Mouse (Mus musculus): Measurements from ENCODE around the gene Gm21731. TPM values are rescaled to one million over a fixed set of nuclear protein-coding genes. Genes with fewer than 3 reads are reported as not detected.

Gm21731 gene
- polyA plus RNA-seq (2015; fragmentation: Illumina TruSeq; extraction: RNeasy Lipid Tissue Mini Kit (QIAGEN cat#74804); ENCODE audit: insufficient read depth, low replicate concordance), result not detected

GRCm38 (mm10) chr13:120238811-120239210 is at the start of gene Gm21731:
Gene Gm21731, plus strand, starts transcription at chr13:120239111.

GRCm38 (mm10) chr13:120215847-120216246 is 23.1 kb upstream of the Gm21731 start, which contains the start of gene Gm21762:
Gene Gm21762, minus strand, starts transcription at chr13:120215947.

GRCm38 (mm10) chr13:120262870-120263269 is 24.0 kb downstream of the Gm21731 start, which contains the start of gene AF067061:
Gene AF067061, plus strand, starts transcription at chr13:120263114.

Other genes with a start within 250 kb of the Gm21731 start
- not detected for gene Gm36079, start 212.1 kb upstream of the Gm21731 start, polyA plus RNA-seq (2015; fragmentation: Illumina TruSeq; extraction: RNeasy Lipid Tissue Mini Kit (QIAGEN cat#74804); ENCODE audit: insufficient read depth, low replicate concordance)
- 16.9 TPM for gene Gm21188, start 186.9 kb upstream of the Gm21731 start, polyA plus RNA-seq (2015; fragmentation: Illumina TruSeq; extraction: RNeasy Lipid Tissue Mini Kit (QIAGEN cat#74804); ENCODE audit: insufficient read depth, low replicate concordance)
- not detected for gene Gm20767, start 98.9 kb upstream of the Gm21731 start, polyA plus RNA-seq (2015; fragmentation: Illumina TruSeq; extraction: RNeasy Lipid Tissue Mini Kit (QIAGEN cat#74804); ENCODE audit: insufficient read depth, low replicate concordance)
- gene Gm21818, start 66.7 kb upstream of the Gm21731 start, polyA plus RNA-seq (2015; fragmentation: Illumina TruSeq; extraction: RNeasy Lipid Tissue Mini Kit (QIAGEN cat#74804); ENCODE audit: insufficient read depth, low replicate concordance), result not detected
- 23.8 TPM for gene Gm21762, start 23.2 kb upstream of the Gm21731 start, polyA plus RNA-seq (2015; fragmentation: Illumina TruSeq; extraction: RNeasy Lipid Tissue Mini Kit (QIAGEN cat#74804); ENCODE audit: insufficient read depth, low replicate concordance)
- gene AF067061, start 24.0 kb downstream of the Gm21731 start, polyA plus RNA-seq (2015; fragmentation: Illumina TruSeq; extraction: RNeasy Lipid Tissue Mini Kit (QIAGEN cat#74804); ENCODE audit: insufficient read depth, low replicate concordance), result 5.5 TPM
- 49.3 TPM for gene BC147527, start 61.3 kb downstream of the Gm21731 start, polyA plus RNA-seq (2015; fragmentation: Illumina TruSeq; extraction: RNeasy Lipid Tissue Mini Kit (QIAGEN cat#74804); ENCODE audit: insufficient read depth, low replicate concordance)
- not detected for gene Tcstv3, start 77.8 kb downstream of the Gm21731 start, polyA plus RNA-seq (2015; fragmentation: Illumina TruSeq; extraction: RNeasy Lipid Tissue Mini Kit (QIAGEN cat#74804); ENCODE audit: insufficient read depth, low replicate concordance)

Measured in spleen, adult 10 weeks (tissue).